Mouse (Mus musculus) left cerebral cortex, postnatal 10 days (tissue): ENCODE results near the gene Lpgat1. TPM values are rescaled to one million over a fixed set of nuclear protein-coding genes. Genes with fewer than 3 reads are reported as not detected.

ENCODE experiments used
- DNase-seq, 2 experiments: peaks; one replicate each; pipeline ENCODE4 v3.0.0; 2021 to 2022; ENCODE audit warnings: low spot score in 2 of 2, mixed read lengths in 1 of 2; ENCODE audit errors: extremely low spot score in 1 of 2
- intact Hi-C: fragments of 180-260 bp; cut with DNase I; formaldehyde crosslinking; loops from one replicate; pipeline ENCODE4 v1.15.1; 2025
- total RNA-seq, 2 experiments: library from RNA; stranded (reverse); gene quantifications; 2 replicates each; pipeline ENCODE4 v1.2.3; 2021

Lpgat1 gene
- total RNA-seq, 2 experiments from 2014 or later, result 125 to 127 TPM

DNA sequence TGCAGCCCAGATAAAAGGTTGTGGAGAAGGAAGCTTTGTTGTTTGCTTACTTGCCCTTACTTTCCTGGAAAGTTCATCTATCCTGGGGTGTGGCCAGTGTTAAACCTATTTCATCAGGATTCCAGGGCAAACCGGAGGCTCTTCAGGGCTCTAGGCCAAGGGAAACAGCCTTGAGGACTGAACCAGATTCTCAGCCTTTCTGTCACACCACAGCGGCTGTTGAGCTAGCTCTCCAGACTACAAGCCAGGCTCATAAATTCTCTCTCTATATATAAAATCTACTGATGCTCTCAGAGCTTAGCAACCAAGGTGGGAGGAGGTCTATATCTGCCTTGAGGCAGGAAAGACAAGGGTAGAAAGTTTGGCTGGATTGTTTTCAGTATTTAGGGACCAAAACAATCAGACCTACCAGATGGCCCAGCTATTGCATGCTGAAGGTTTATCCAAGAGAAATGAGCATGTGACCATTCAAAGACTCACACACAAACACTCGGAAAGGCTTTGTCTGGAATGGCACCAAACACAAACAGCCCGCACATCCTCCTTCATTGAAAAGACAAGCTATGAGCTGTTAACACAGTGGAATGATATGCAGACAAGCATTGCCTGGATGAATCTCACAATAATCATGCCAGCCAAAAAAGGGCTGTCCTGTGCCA, 78.7 kb downstream of the Lpgat1 start:
- peak in 1 of 2 experiments; percentile 43 for DNase-seq
- intact Hi-C loops, result no loop called here

DNA sequence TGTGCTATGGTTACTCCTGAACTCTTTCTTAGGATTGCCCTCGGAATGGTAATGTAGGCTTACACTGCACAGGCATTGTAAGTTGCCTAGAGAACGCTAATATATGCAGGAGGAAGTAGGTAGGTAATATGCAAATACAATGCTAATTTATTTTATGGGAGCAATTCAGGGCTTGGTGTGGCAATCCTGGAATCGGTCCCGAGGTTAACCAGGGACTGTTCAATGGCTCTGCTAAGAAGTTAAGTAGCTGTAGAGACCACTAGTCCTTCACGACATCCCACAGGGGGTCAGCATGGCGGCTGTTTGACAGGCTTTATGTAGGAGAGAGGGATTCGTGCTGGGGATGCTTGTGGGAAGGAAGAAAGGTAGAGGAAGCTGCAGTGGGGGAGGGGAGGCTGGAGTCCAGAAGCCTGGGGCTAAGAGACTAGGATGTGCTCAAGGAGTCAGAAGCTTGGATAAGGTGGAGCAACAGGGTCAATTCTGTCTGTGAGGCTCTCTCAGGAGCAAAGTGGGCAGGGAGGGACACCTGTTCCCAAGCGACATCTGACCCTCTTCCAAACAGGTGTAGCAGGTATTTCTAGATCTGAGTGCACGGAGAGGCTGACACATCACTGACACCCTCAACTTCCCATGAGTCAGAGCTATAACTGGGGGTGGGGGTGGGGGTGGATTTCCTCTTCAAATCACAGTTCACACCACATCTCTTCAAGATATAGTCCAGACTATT, 84.6 kb downstream of the Lpgat1 start:
- intact Hi-C loops, result no loop called here
- DNase-seq, result no peak

DNA sequence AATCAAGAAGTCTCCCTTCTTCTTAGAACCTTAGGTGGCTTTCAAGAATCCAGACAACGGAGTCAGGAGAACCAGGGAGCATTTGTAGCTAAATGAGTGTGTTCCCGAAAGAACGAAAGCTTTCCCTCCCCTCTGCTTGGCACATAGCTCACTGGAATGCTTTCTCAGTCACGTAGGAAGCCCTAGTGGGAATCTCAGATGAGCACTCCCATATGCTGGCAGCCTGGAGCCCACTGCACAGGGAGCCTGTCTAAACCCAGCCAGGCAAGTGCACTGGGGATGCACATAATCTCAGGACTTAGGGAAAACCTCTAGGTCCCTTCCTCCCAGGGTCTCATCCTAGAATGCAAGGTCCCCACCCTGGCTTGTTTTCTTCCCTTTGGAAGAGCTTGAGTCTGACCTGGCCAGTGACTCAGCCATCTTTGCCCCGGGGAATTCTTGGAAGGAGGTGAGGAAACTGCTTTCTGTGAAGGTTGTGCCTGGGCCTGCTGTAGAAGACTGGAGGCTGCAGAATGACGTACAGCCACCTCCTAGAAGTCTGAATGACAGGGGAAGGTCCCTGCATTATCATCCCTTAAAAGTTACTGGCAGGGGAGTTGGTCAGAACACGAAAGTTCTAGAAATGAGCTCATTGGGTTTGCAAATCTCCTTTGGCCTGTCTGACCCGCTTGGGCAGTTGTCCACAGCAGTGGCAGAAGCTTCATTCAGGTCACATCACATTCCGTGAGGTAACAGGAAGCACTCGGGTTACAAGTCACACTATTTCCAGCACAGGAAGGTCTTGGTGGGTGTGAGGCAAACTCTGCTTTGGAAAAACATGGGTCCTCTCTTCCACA, 85.4 kb downstream of the Lpgat1 start:
- peak in 1 of 2 experiments; percentile 32 for DNase-seq
- intact Hi-C loops, result no loop called here

DNA sequence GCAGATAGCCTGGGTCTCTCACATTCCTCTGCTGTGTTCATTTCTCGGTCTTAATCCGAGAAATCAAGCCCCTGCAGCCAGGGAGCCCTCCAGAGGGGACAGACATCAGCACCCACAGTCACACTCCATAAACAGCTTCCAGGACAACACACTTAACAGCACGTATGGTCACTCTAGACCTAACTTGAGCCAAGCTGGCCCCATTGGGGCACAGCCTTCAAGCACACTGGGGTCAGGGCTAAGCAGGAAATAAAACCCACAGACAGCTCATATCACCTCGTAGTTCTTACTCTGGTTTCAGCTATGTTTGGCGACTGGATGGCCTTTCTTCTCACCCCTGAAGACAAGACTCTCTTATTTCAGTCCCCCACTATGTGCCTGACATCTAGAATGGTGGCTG, 87.1 kb downstream of the Lpgat1 start:
- intact Hi-C loops, result no loop called here
- DNase-seq, result no peak

DNA sequence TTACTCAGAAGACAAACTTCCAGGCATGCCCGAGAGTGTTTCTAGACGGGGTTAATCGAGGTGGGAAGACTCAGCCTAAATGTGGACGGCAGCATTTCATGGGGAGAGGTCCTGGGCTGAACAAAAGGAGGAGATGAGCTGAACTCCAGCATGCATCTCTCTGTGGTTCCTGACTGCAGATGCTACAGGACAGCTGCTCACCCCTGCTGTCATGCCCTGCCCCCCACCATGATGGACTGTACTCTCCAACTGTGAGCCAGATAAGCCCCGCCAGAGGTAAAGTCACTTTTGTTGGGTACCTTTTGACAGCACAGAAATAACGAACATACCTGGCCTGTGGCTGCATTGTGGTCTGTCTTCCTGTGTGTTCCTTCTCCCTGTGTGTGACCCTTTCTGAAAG, 88.2 kb downstream of the Lpgat1 start:
- intact Hi-C loops, result no loop called here
- DNase-seq, result no peak

DNA sequence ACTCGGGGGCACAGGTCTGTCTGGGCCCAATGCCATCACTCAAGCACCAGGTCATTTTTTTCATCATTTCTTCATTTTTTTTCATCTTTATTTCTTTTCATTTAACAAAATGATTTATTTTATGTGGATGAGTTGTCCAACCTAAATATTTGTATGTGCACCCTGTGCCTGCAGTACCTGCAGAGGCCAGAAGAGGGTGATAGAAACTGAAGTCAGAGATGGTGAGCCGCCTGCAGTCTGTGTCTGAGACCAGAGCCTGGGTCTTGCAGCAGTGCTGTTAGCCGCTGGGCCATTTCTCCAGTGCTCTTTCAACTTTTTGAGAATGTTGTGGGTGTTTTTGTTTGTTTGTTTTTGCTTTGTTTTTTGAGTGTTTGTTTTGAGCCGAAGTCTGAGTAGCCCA, 89.1 kb downstream of the Lpgat1 start:
- intact Hi-C loops, result no loop called here
- no peak for DNase-seq

DNA sequence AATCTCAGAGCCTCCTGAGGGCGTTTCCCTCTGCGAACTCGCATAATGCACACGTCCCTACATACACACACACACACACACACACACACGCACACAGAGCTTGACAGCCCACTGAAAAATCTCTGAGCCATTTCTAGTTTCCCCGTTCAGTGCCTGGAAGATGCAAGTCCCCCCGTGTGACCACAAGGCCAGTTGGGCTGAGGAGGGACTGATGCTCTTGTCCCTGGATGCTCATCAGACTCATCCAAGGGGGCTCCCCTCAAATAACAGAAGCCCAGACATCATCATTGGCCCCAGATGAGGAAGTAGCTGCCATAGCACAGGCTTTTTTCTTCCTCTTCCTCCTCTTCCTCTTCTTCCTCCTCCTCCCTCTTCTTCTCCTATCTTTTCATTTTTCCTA, 90.3 kb downstream of the Lpgat1 start:
- no peak for DNase-seq
- intact Hi-C loops, result no loop called here

DNA sequence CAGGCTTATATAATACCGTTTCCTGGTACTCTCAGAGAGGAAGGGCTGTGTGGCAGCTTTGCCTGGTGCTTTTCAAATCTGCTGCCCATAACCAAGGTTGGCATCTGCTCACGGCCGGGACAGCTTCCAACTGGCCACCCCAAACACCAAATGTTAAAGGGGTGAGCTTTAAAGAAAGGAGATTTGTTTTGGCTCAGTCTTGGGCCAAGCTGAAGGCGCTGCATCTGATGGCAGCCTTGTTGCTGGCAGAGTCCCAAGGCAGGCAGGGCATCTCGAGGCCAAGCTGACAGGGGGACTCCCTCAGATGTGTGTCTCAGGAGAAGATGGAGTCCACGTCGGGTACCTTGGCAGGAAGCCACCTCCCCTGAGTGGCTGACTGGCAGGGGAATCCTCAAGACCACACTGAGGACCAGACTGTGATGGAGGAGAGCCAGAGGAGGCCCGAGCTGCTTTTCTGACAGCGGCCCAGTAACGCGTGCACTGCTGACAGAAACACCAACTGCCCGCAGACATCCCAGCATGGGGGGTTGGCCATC, 91.1 kb downstream of the Lpgat1 start:
- intact Hi-C loops, result no loop called here
- peak; percentile 75 to 76 for DNase-seq

DNA sequence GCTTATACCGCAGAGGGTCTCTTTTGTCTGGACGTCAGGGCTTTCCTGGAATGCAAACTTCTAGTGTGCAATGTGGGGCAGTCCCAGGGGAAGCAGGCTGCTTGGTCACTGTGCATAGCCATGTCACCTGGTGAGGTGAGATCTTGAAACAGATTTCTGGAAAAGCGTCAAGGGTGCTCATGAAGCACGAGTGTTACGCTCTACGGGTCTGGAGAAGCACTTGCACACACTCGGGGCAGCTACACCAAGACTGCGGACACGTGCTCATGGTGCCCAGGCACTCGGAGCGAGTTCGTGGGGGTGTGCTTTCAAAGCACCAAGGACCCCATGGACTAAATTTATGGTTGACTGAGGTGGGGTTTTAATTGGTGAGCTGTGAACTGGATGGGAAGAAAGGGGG, 94.1 kb downstream of the Lpgat1 start:
- intact Hi-C loops, result loop anchor here (10.0 kb wide), 1 partner anchor 497 kb away; the partner anchor contains the start of gene Nenf
- no peak for DNase-seq

DNA sequence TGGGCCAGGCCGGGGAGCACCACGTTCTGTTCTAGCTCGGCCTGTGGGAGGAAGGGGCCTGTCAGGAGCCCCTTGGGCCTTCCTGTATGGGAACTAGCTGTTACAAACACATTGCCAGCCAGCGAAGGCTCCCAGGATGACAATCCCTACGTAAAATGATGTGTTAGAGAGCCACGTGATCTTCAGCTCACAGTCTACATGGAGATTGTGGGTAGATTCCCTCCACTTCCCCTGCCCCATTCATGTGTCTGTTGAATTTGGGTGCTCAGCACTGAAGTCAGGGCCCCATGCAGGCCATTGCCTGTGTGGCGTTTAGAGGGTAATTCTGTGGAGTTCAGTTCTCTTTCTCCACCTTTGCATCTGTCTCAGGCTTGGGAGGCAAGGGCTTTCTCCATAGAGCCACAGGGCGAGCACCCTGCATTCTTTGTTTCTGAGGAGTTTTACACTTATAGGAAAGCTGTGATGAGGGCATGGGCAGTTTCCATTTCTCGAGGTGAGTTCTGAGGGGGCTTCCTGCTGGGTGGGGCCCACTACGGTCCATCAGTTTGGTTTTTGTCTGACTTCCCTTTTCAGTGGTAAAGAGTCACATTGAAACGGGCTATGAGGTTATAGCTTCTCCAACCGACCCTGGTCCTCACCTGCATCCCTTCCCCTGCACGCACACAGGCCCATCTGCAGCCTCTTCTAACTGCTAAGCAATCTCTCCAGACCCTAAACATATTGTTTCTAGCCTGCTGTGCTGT, 95.5 kb downstream of the Lpgat1 start:
- no peak for DNase-seq
- intact Hi-C loops, result loop anchor here (10.0 kb wide), 1 partner anchor 498 kb away; the partner anchor contains the start of gene Nenf

DNA sequence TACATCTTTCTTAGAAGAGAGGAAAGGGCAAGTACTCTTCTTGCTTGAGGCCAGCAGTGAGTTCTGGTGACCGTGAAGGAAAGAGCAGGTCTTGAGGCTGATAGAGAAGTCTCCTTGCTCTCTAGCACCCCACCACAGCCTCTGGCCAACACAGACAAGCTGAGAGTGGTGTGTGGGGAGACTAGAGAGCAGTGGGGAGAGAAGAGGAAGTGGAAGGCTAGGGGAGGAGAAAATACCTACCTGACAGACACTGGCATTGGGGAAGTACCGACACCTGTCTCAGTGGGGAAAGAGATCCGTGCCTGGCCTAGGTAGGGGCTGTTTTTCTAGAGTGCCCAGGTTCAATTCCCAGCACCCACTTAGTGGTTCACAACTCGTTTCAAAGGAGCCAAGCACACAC, 96.6 kb downstream of the Lpgat1 start:
- intact Hi-C loops, result loop anchor here (10.0 kb wide), 1 partner anchor 499 kb away; the partner anchor contains the start of gene Nenf
- no peak for DNase-seq

DNA sequence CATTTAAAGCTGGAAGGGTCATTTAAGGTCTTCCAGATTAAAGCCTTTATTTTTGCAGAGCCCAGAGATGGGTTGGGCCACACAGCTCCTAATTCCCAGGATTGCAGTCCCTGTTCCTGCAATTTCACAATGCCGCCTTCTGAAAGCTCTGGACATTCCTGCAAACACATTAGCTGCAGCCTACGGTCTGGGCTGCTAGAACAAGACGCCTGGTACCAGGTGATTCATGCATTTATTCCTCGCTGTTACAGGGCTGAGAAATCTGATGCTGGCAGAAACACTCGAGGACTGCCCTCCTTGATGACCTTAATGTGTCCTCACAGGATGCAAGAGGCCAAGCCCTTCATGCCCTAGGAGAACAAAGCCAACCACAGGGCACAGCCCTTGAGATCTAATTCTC, 97.3 kb downstream of the Lpgat1 start:
- intact Hi-C loops, result loop anchor here (5.0 to 10.0 kb wide), 3 partner anchors 93 to 500 kb away; partner anchors contain the start of genes Dtl, Ints7 and Nenf
- DNase-seq, result no peak

DNA sequence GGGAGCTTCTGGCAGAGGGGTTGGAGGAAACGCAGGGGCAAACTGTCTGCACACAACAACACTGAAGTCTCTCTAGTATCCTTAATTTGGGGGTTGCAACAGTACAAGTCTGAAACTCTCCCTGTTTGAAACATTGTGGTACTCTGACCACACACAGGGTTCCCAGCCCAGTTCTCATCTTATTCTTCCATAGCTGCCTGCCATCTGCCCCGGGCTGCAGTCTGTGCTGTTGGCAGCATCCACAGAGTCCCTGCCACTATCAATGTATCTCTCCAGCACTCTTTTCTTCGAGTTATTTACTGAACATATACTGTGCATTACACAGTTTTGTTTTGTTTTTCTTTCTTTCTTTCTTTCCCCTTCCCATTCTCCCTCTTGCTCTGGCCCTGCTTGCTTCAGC, 99.0 kb downstream of the Lpgat1 start:
- intact Hi-C loops, result loop anchor here (5.0 to 10.0 kb wide), 3 partner anchors 94 to 502 kb away; partner anchors contain the start of genes Dtl, Ints7 and Nenf
- DNase-seq, result no peak

DNA sequence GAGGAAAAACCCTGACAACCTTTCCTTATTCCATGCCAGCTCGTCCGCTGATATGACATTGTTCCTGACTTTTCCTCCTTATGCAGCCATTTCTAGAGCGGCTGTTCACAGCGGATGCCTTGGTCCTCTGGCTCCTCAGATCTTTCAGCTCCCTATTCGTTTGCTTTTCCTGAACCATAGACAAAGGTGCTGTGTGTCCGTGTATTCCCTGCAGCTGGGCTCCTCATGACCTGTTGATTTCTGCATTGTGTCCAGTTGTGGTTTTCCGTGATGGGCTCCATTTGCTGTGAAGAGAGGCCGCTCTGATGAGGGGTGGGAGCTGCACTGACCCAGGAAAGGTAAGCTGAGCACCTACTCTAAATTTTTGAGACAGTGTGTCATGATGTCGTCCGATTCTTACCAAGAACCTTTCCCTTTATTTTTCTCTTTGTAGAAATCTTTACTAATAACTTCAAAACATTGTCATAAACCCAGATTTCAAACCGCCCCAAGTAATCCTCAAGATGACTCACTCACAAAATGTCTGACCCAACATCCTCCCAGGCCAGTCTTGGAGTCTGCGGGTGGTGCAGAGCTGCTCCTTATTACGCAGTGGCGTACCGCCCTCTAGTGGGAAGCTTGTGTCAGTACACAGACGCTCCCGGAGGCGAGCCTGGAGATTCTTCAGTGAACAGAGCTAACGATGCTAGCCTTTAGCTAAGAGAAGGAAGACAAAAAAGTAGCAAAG, 99.9 kb downstream of the Lpgat1 start:
- intact Hi-C loops, result loop anchor here (5.0 to 10.0 kb wide), 3 partner anchors 95 to 503 kb away; partner anchors contain the start of genes Dtl, Ints7 and Nenf

DNA sequence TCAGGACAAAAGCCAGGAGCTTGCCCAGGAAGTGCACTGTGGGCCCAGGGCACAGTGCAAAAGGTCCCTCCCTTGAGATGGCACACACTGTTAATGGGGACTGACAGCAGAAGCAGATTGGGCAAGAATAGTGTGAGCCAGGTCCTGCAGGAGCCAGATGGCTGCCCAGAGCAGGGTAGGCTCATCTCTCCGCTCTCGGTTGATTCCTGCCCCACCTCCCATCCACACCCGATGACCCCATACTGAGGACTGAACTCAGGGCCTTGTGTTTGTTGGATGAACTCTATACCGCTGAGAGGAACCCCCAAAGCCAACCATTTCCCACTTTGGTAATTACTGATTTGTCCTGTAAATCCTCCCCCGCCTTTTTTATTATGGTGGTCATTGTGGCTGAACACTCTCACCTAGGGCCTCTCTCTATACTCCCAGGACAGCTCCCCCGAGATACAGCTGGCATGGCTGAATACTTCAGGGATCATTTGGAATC, 100.6 kb downstream of the Lpgat1 start:
- intact Hi-C loops, result loop anchor here (5.0 to 10.0 kb wide), 3 partner anchors 96 to 503 kb away; partner anchors contain the start of genes Dtl, Ints7 and Nenf
- no peak for DNase-seq

More for the DNA sequence above, 99.9 kb downstream of the Lpgat1 start:
- DNase-seq, result peak; percentile 88 to 89

DNA sequence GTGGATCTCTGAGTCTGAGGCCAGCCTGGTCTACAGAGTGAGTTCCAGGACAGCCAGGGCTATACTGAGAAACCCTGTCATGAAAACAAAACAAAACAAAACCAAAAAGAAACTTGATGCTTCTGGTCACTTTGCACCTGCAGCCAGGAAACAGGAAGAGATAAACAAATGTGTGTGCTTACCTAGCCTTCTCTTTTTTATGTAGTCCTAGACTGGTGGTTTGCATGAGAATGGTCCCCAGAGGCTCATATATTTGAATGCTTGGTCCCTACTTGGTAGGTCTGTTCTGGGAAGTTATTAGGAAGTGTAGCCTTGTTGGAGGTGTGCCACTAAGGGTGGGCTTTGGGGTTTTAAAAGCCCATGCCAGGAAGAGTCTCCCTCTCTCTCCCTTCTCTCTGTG, 101.4 kb downstream of the Lpgat1 start:
- no peak for DNase-seq
- intact Hi-C loops, result loop anchor here (5.0 to 10.0 kb wide), 3 partner anchors 97 to 504 kb away; partner anchors contain the start of genes Dtl, Ints7 and Nenf

DNA sequence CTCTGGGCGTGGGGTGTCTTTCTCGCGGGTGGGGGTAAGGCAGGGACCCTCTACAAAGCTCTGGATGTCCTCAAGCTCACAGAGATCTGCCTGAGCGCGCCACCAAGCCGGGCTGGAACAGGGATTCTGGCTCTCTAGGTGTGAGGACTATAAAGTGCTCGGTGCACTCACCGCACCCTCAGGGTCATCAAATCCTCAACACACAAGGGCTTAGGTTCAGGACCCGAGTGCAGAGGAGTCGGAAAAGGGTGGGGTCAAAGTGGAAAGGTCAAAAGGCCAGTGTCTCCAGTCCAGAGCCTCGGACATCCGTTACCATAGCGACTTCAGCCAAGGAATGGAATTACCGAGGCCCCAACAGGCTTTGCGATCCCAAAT, 103.3 kb downstream of the Lpgat1 start:
- no peak for DNase-seq

More for the DNA sequence above, 103.3 kb downstream of the Lpgat1 start:
- intact Hi-C loops, result no loop called here
